Mouse (Mus musculus) hindbrain, embryonic 11.5 days (tissue): ENCODE results near the gene Prph. TPM values are rescaled to one million over a fixed set of nuclear protein-coding genes. Genes with fewer than 3 reads are reported as not detected.
A peak's percentile ranks its signal among the peaks of the same experiment; 100 is the strongest.
"Not testable (repeated sequence)": the region's sequence is repeated elsewhere in the genome, so short reads cannot be mapped to it uniquely, and the experiment has no call there.

ENCODE experiments used
- ATAC-seq: fragments of 200-750 bp; cut with Nextera tagmentation; 2 replicates; pipeline ENCODE4 v1.8.0; 2017; ENCODE audit warnings: mild to moderate bottlenecking, moderate TSS enrichment, moderate library complexity; ENCODE audit not compliant: low FRiP score
- DNase-seq: peaks from one replicate; pipeline ENCODE4 v3.0.0-alpha.2; 2015; ENCODE audit warnings: low spot score
- H3K27ac ChIP-seq: fragments of 300-500 bp; sonication (generic); 2 replicates; pipeline ENCODE4 v1.5.1; 2014; ENCODE audit warnings: mild to moderate bottlenecking, low read depth, low read length
- H3K27me3 ChIP-seq: fragments of 300-500 bp; sonication (generic); 2 replicates; pipeline ENCODE4 v1.6.1; 2014; ENCODE audit warnings: mild to moderate bottlenecking, low read length, moderate library complexity, mixed read lengths; ENCODE audit not compliant: control insufficient read depth, insufficient read depth
- H3K36me3 ChIP-seq: fragments of 300-500 bp; sonication (generic); 2 replicates; pipeline ENCODE4 v1.6.1; 2014; ENCODE audit warnings: mild to moderate bottlenecking, low read length, moderate library complexity, mixed read lengths; ENCODE audit not compliant: control insufficient read depth, insufficient read depth
- H3K4me1 ChIP-seq: fragments of 300-500 bp; sonication (generic); replicated peaks from 2 replicates; pipeline ENCODE4 v1.6.1; 2014; ENCODE audit warnings: low read length, mixed read lengths; ENCODE audit not compliant: control insufficient read depth, insufficient read depth
- H3K4me2 ChIP-seq: fragments of 300-500 bp; sonication (generic); replicated peaks from 2 replicates; pipeline ENCODE4 v1.6.1; 2014; ENCODE audit warnings: mild to moderate bottlenecking, low read depth, low read length
- H3K4me3 ChIP-seq: fragments of 300-500 bp; sonication (generic); 2 replicates; pipeline ENCODE4 v1.5.1; 2014; ENCODE audit warnings: low read depth, low read length
- H3K9ac ChIP-seq: fragments of 300-500 bp; sonication (generic); 2 replicates; pipeline ENCODE4 v1.6.1; 2014; ENCODE audit warnings: low read depth, low read length
- H3K9me3 ChIP-seq: fragments of 300-500 bp; sonication (generic); 2 replicates; pipeline ENCODE4 v1.6.1; 2016; ENCODE audit warnings: low read length; ENCODE audit not compliant: control insufficient read depth
- WGBS: fragments of 180-500 bp; shearing (Covaris S2); extraction: QIAGEN DNeasy Blood & Tissue Kit; methylation state at CpG from one replicate; pipeline ENCODE4 v1.1.7; 2014; 5-methylcytosine and 5-hydroxymethylcytosine counted together
- polyA plus RNA-seq: library from polyadenylated mRNA; unstranded; fragments of >200 nt; fragmentation: Nextera tagmentation; extraction: Ambion mirVana; gene quantifications from 2 replicates; pipeline ENCODE4 v1.2.1, GENCODE M21; 2014

The Prph gene
- polyA plus RNA-seq, 1 experiment from 2014 or later = 17.2 TPM

DNA sequence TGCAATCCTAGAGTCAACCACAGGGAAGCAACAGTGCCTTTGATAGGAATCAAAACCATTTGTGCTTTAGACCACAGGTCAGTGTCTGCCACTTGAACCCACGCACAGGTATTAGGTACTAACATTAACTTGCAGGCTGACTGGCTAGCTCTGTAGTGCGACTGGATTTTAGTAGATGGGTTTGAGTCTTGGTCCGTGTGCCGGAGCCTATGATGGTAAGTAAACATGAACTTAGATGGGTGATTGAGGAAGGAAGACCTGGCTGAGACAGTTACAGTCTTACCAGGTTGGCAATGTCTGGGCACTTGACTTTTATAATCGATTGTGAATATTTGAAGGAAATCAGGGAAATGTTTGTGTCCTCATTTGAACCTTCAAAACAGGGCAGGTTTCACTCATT is 16.2 kb upstream of the Prph start:
- Histone ChIP-seq H3K4me2 (no peak overlapping the region), H3K36me3 (no peaks in the 10 kb centered on the region), H3K27me3 (no peaks in the 10 kb centered on the region), H3K9me3 (no peaks in the 10 kb centered on the region), H3K27ac (no peak overlapping the region), H3K4me3 (no peak overlapping the region), H3K4me1 (no peaks in the 10 kb centered on the region), H3K9ac (no peak overlapping the region)
- WGBS = 86% methylated on average over 5 of the region's 5 CpGs
- ATAC-seq (no peak), DNase-seq (no peak)

DNA sequence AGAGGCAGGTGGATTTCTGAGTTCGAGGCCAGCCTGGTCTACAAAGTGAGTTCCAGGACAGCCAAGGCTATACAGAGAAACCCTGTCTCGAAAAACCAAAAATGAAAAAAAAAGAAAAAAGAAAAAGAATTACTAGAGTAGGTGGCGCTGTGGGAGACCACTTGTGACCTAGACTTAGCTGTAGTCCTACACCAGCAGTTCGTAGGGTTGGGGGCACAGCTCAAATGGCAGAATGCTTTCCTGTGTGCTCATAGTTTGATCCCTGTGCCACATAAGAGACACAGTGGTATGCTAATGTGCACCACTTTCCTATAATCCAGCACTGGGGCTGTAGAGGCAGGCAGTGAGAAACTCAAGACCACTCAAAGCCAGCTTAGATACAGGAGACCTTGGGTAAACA is 15.7 kb upstream of the Prph start:
- H3K4me2 ChIP-seq = no peak overlapping the region
- no peak for DNase-seq
- no peak overlapping the region for H3K4me3 ChIP-seq
- H3K9me3 ChIP-seq = no peaks in the 10 kb centered on the region
- H3K27me3 ChIP-seq = no peaks in the 10 kb centered on the region
- 80% methylated on average over 4 of the region's 4 CpGs for WGBS
- ATAC-seq = no peak
- no peaks in the 10 kb centered on the region for H3K4me1 ChIP-seq
- H3K9ac ChIP-seq = no peak overlapping the region
- no peak overlapping the region for H3K27ac ChIP-seq
- no peaks in the 10 kb centered on the region for H3K36me3 ChIP-seq

DNA sequence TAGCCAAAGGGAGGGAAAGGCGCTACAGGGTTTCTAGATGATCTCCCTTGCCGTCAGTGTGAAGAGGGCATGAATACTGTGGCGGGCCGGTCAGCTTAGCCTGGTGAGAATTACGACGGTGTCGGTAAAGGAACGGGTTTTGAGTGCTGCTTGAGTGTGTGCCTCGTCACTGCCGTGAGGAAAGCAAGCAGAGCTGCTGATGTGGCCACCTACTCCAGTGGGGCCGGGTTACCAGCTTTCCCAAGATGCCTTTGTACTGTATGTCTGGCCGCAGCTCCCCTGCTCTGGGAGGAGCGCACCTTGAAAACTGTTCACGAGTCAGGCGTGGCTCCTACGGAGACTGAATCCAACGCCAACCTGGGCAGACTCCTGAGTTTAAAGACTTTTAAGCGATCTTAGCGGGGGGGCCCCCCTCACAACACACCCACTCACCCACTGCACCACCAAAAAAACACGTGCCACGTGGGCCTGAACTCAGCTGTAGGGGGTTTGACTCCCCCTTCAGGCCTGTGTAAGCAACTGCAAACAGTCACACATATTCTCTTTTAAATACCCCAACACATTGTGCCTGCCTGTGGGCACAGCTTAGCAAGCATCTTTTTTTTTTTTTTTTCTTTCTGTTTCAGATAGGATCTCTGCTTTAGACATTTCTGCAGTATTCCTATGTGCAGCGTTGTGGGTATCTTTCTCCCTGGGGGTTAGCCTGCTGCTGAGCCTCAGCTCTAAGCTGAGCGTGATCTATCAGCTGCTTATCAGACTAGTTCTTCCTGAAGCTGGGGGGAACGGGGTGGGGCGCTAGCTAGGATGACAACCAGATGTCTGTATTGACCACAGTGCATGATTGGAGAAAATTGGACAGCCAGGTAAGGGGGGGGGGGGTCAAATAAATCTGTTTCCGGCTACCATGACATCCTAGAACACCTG is 14.7 kb upstream of the Prph start:
- no peak for ATAC-seq
- DNase-seq = no peak

DNA sequence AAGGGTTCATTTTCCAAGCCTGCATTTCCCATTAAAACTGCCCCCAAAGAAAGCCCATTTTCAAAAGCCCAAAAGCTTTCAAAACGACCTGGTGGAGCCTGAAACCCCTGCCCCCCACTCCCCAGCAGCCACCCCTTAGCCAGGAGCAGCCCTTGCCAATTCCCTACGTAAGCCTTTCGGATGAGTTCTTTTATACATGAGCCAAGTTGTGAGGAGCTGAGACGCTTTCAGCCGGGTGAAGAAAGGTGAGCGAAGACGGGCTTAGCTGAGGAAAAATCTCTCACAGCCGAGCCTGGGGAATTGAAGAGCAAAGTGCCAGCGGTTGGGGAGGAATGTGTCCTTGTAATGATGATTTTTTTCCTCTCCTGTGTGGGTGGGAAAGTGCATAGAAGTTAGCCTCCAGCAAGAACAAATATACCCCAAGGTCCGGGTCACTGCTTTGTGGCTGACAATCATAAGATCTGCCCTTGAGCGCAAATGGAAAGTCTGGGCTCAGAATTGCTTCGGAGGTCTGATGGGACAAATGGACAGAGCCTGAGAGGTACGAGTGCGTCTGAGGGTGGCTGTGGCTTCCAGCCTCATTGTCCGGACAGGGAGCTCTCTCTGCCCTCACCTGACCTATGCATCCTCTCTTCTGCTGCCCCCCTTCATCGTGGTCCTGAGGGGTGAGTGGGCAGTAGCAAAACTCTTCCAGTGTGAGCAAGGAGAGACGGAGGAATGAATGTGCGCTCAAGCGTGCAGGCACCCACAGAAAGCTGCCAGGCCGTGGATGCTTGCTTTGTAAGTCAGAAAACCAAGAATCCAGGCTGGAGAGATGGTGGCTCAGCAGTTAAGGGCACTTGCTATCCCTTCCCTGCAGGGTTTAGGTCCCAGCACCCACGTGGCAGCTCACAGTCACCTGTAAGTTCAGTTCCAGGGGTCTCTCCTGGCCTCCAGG is 13.8 kb upstream of the Prph start:
- WGBS = 59% methylated on average over 21 of the region's 21 CpGs
- H3K4me2 ChIP-seq = no peak overlapping the region
- ATAC-seq (no peak), DNase-seq (no peak)
- no peak overlapping the region for H3K27ac ChIP-seq
- H3K9ac ChIP-seq = no peak overlapping the region
- no peaks in the 10 kb centered on the region for H3K4me1 ChIP-seq
- H3K36me3 ChIP-seq = no peaks in the 10 kb centered on the region
- H3K27me3 ChIP-seq = no peaks in the 10 kb centered on the region
- H3K4me3 ChIP-seq = no peak overlapping the region
- H3K9me3 ChIP-seq = no peaks in the 10 kb centered on the region

More for the DNA sequence above, 14.7 kb upstream of the Prph start:
- no peaks in the 10 kb centered on the region for H3K9me3 ChIP-seq
- WGBS = 71% methylated on average over 26 of the region's 26 CpGs
- no peak overlapping the region for H3K9ac ChIP-seq
- H3K4me2 ChIP-seq = no peak overlapping the region
- no peaks in the 10 kb centered on the region for H3K36me3 ChIP-seq
- H3K27ac ChIP-seq = no peak overlapping the region
- no peaks in the 10 kb centered on the region for H3K27me3 ChIP-seq
- no peak overlapping the region for H3K4me3 ChIP-seq
- no peaks in the 10 kb centered on the region for H3K4me1 ChIP-seq

DNA sequence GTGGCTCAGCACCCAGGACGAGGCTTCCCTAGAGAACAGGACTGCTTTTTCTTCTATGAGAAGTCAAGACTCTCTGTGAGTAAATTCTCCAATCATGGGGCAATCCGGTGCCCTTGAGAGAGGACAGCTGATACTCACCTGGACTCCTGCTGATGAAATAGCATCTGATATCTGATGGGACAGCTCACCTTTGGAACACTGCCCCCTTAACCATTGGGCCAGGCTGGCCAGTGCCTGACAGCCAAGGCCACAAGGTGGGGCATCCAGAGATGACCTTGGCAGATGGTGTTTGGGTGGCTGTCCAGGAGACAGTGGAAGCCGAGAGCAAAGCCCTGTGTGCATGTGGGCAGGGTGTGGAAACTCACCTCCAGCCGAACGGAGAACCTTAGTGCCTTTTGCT is 12.6 kb upstream of the Prph start:
- Histone ChIP-seq H3K9ac (no peak overlapping the region), H3K9me3 (no peaks in the 10 kb centered on the region), H3K4me1 (no peaks in the 10 kb centered on the region), H3K27me3 (no peaks in the 10 kb centered on the region), H3K27ac (no peak overlapping the region), H3K36me3 (no peaks in the 10 kb centered on the region), H3K4me3 (no peak overlapping the region), H3K4me2 (no peak overlapping the region)
- ATAC-seq = no peak
- WGBS = 85% methylated on average over 5 of the region's 5 CpGs
- no peak for DNase-seq

DNA sequence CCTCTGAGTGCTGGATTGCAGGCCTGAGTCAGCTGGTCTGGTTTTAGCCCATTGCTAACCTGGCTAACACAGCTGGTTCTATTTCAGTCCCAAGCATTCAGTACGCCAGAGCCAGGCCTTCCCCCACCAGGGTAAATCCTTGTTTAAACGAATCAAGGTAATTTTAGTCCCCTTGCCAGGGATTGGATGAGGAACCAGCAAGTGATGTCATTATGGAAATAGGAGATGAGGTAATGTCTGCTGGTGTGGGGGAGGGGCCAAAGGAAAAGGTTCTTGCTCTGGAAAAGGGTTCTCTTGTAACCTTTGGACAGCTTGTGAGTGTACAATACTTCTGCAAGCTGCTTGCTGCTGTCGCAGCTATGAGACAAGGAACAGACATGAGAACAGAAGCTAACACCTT is 10.1 kb upstream of the Prph start:
- ATAC-seq (no peak), DNase-seq (no peak)
- WGBS = 71% methylated on average over 3 of the region's 3 CpGs
- no peaks in the 10 kb centered on the region for H3K27me3 ChIP-seq
- H3K36me3 ChIP-seq = no peaks in the 10 kb centered on the region
- no peak overlapping the region for H3K27ac ChIP-seq
- no peaks in the 10 kb centered on the region for H3K9me3 ChIP-seq
- no peak overlapping the region for H3K4me2 ChIP-seq
- H3K9ac ChIP-seq = no peak overlapping the region
- no peak overlapping the region for H3K4me3 ChIP-seq
- H3K4me1 ChIP-seq = no peaks in the 10 kb centered on the region

DNA sequence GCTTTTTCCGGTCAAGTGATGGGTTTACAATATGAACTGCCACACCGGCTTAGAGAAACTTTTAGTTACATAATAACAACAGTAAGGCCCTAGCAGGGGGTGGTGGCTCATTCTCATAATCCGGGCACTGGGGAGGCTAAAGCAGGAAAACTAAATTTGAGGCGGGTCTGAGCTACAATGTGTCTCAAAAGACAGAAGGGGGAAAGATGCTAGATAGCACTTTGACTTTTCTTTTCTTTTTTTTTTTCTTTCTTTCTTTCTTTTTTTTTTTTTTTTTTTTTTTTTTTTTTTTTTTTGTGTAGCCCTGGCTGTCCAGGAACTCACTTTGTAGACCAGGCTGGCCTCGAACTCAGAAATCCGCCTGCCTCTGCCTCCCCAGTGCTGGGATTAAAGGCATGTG is 9.2 kb upstream of the Prph start:
- not testable (repeated sequence) for H3K4me2 ChIP-seq, H3K27me3 ChIP-seq, H3K9me3 ChIP-seq, H3K27ac ChIP-seq, H3K4me3 ChIP-seq, H3K36me3 ChIP-seq, DNase-seq, H3K9ac ChIP-seq, H3K4me1 ChIP-seq, ATAC-seq
- 83% methylated on average over 6 of the region's 6 CpGs for WGBS

DNA sequence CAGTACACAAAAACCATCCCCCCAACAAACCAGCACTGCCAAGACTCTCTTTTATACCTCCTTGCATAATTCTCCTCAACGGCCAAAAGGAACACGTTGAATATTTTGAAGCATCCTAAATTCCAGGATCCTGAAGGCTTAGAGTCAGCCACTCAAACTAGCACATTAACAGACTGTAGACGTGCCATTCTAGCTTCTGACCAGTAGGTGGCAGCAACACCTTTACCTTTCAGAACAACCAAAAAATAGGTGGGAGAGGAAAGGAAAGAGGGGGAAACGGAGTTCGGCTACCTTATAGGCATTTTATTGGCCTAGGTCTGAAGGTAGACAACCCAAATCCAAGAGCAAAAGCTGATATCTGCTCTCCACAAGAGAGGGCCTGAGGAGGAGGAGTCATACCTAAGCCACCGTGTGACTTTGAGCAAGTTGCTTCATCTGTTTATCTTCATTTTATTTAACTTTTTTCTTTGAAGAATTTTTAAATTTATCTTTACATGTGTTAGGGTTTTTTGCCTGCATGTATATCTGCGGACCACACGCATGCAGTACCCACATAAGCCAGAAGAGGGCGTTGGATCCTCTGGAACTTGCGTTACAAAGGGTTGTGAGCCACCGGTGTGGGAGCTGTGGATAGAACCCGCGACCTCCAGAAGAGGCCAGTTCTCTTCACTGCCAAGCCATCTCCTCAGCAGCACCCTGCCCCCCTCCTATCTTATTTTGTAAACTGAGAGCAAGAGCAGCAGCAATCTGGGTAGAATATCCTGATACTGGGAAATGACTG is 5.3 kb upstream of the Prph start:
- no peak overlapping the region for H3K27ac ChIP-seq
- no peak overlapping the region for H3K9ac ChIP-seq
- ATAC-seq = no peak
- peak; percentile 82 for DNase-seq
- H3K4me1 ChIP-seq = peaks cover 6% of the 10 kb centered on the region; the same call in 1 of the 2 replicates
- 34% methylated on average over 13 of the region's 13 CpGs for WGBS
- H3K36me3 ChIP-seq = no peaks in the 10 kb centered on the region
- no peak overlapping the region for H3K4me2 ChIP-seq
- no peaks in the 10 kb centered on the region for H3K9me3 ChIP-seq
- H3K4me3 ChIP-seq = no peak overlapping the region
- peaks cover 21% of the 10 kb centered on the region for H3K27me3 ChIP-seq
